Mouse (Mus musculus) erythroblast, adult 5-6 weeks (primary cell): ENCODE data around the gene Gm3238. TPM values are rescaled to one million over a fixed set of nuclear protein-coding genes. Genes with fewer than 3 reads are reported as not detected.
"Not testable (repeated sequence)": the region's sequence is repeated elsewhere in the genome, so short reads cannot be mapped to it uniquely, and the experiment has no call there.

Source experiments
- ATAC-seq: replicated peaks from 2 replicates; pipeline ENCODE4 v1.8.0; 2016; ENCODE audit warnings: moderate number of reproducible peaks, mild to moderate bottlenecking, moderate TSS enrichment, inconsistent platforms; ENCODE audit not compliant: poor library complexity, low FRiP score, severe bottlenecking
- total RNA-seq, 2 experiments: library from RNA; stranded (forward) in 1 of 2; stranded (reverse) in 1 of 2; fragments of 150-400 nt in 1 of 2; fragments of 200-764, 138-1000 nt in 1 of 2; gene quantifications; 2 replicates each; pipeline versions ENCODE4 v1.2.3 to v1.2.4; 2015 to 2017; ENCODE audit warnings: low replicate concordance in 2 of 2

Gene Gm3238
- total RNA-seq, 2 experiments from 2014 or later: not detected

GRCm38 (mm10) chr10:77752312-77752711 is 18.8 kb downstream of the Gm3238 start:
- ATAC-seq: not testable (repeated sequence)

- ATAC-seq: not testable (repeated sequence)
Measured at GRCm38 (mm10) chr10:77751254-77751653, 19.9 kb downstream of the Gm3238 start, which contains the start of gene Gm9736. Gm9736 (minus strand) TSS chr10:77751354.

DNA sequence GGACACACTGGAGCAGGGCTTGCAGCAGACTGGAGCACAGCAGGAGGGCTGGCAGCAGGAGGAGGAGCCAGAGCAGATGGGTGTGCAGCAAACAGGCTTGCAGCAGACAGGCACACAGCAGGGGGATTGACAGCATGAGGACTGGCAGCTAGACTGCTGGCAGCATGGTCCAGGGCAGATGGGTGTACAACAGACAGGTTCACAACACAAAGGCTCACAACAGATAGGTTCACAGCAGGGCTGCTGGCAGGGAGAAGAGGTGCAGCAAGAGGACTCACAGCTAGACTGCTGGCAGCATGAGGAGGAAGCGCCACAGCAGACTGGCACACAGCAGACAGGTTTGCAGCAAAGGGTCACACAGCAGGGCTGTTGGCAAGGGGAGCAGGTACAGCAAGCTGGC is 20.4 kb downstream of the Gm3238 start:
- ATAC-seq: not testable (repeated sequence)

DNA sequence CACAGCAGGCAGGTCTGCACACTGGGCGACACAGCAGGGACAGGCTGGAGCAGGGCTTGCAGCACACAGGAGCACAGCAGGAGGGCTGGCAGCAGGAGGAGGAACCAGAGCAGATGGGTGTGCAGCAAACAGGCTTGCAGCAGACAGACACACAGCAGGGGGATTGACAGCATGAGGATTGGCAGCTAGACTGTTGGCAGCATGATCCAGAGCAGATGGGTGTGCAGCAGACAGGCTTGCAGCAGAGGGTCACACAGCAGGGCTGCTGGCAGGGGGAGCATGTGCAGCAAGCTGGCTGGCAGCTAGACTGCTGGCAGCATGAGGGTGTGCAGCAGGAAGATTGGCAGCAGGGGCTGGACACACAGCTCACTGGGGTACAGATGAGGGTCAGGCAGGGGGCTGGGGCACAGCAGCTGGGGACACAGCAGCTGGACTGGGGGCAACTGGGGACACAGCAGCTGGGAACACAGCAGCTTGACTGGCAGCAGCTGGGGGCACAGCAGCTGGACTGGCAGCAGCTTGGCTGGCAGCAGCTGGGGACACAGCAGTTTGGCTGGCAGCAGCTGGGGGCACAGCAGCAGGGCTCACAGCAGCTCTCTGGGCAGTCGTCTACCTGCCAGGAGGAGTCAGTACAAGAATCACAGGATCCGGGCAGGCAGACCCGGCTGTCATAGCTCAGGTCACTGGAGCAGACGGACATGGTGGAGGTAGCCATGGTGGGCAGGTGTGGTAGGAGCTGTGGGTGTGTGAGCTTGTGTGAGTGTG is 29.0 kb downstream of the Gm3238 start, which contains the start of gene Gm18596:
TSS of gene Gm18596 (minus strand) at position 715 of the 765 bp plus-strand sequence.
- ATAC-seq: not testable (repeated sequence)

DNA sequence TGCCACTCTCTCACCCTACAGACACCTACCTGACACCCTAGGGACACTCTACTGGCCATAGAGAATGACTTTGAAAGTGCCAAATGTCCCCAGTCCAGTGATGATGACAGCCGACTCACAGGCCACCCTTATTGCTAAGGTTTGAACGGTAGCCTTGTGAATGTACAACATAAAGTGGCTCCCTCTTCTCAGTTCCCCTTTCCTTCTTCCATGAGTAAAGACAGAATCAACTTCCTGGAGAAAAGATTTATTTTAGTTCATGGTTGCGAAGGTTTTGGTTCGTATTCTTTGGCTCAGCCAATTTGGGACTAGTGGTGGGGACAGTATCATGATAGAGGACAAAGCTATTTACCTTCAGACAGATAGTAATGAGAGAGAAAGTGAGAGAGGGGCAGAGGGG is 32.2 kb downstream of the Gm3238 start:
- no peak for ATAC-seq

GRCm38 (mm10) chr10:77735928-77736327 is 35.2 kb downstream of the Gm3238 start:
- no peak for ATAC-seq

DNA sequence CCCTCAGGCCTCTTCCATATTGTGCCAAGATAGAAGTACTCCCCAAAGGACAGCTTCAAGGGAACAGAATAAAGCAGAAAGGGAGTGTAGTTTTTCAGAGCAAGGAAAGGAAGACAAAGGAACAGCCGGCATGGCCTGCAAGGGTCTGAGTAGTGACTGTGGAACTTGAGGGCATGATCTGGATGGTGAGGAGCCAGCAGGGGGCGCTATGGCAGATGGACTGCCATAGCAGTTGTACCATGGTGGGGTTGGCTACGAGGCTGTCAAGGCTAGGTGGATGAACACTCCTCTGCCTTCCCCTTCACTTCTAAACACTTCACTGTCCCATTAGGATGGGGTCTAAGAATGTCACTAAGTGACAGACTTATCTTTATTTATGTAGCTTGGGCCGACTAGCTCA is 41.9 kb downstream of the Gm3238 start:
- ATAC-seq: no peak

DNA sequence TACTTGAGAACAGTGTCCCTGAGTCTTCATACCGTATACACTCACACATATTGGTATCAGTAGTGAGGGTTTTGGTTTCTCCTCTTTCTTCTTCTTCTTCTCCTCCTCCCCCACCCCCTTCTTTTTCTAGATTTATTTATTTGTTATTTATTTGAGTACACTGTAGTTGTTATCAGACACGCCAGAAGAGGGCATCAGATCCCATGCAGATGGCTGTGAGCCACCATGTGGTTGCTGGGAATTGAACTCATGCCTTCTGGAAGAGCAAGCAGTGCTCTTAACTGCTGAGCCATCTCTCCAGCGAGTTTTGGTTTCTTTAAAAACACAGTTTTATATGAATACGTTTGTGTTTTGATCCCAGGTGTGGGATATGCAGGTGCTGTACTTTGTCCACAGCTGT is 42.8 kb downstream of the Gm3238 start:
- ATAC-seq: no peak

DNA sequence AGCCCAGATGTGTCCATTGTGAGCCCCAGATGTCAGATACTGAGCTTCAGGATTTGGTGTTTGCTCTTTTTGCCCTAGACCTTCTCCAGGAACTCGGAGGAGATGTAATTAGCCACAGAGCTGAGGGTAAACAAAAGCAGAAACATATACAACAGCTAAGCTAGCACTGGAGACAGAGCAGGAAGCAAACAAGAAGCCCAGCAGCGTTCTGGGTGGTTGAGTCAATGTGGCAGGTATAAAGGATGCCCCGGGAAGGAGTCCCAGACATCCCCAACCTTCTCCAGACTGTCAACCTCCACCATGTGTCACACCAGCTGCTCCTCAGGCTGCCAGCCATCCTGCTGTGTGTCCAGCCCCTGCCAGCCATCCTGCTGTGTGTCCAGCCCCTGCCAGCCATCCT is 44.9 kb downstream of the Gm3238 start, which contains the start of gene Gm10100:
TSS of gene Gm10100 (plus strand) at position 301 of the 400 bp plus-strand sequence.
- ATAC-seq: no peak

DNA sequence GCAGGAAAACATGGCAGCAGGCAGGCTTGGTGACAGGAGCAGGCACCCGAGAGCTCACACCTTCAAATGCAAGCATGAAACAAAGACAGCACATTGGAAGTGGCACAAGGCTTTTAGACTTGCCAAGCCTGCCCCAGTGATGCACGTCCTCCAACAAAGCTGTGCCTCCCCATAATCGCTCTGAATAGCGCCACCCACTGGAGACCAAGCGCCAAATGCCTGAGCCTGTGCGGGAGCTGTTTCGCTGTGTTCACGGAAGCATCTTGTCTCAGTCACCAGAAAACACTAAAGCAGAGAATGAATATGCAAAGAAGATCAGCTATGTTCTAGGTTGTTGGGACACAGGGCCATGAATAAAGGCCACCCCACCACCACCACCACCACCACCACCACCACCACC is 46.3 kb downstream of the Gm3238 start:
- ATAC-seq: no peak

Other genes with a start within 250 kb of the Gm3238 start
Only the 30 nearest of the 32 such genes appear.
- gene Pttg1ip, start 189.6 kb downstream of the Gm3238 start, total RNA-seq (2015; ENCODE audit: low replicate concordance): 58.8 and 73.6 TPM in 2 replicates
- 72.6 and 78.0 TPM in 2 replicates for gene Pttg1ip, start 189.6 kb downstream of the Gm3238 start, total RNA-seq (2017; ENCODE audit: low replicate concordance)
- gene Sumo3, start 165.2 kb downstream of the Gm3238 start, total RNA-seq (2015; ENCODE audit: low replicate concordance): 6.3 and 20.2 TPM in 2 replicates
- gene Sumo3, start 165.2 kb downstream of the Gm3238 start, total RNA-seq (2017; ENCODE audit: low replicate concordance): 30.7 and 32.1 TPM in 2 replicates
- gene Gm49325, start 165.1 kb downstream of the Gm3238 start, total RNA-seq (2015; ENCODE audit: low replicate concordance): not detected in 2 replicates
- not detected in 2 replicates for gene Gm49325, start 165.1 kb downstream of the Gm3238 start, total RNA-seq (2017; ENCODE audit: low replicate concordance)
- gene Ube2g2, start 149.1 kb downstream of the Gm3238 start, total RNA-seq (2015; ENCODE audit: low replicate concordance): 6.1 and 7.5 TPM in 2 replicates
- 10.5 and 14.4 TPM in 2 replicates for gene Ube2g2, start 149.1 kb downstream of the Gm3238 start, total RNA-seq (2017; ENCODE audit: low replicate concordance)
- not detected in 2 replicates for gene Tspear, start 84.8 kb downstream of the Gm3238 start, total RNA-seq (2015; ENCODE audit: low replicate concordance)
- not detected in 2 replicates for gene Tspear, start 84.8 kb downstream of the Gm3238 start, total RNA-seq (2017; ENCODE audit: low replicate concordance)
- gene Gm19402, start 80.6 kb downstream of the Gm3238 start, total RNA-seq (2015; ENCODE audit: low replicate concordance): not detected in 2 replicates
- gene Gm19402, start 80.6 kb downstream of the Gm3238 start, total RNA-seq (2017; ENCODE audit: low replicate concordance): not detected in 2 replicates
- gene Gm9508, start 74.1 kb downstream of the Gm3238 start, total RNA-seq (2015; ENCODE audit: low replicate concordance): not detected in 2 replicates
- gene Gm9508, start 74.1 kb downstream of the Gm3238 start, total RNA-seq (2017; ENCODE audit: low replicate concordance): not detected in 2 replicates
- not detected in 2 replicates for gene Gm10272, start 64.7 kb downstream of the Gm3238 start, total RNA-seq (2015; ENCODE audit: low replicate concordance)
- not detected in 2 replicates for gene Gm10272, start 64.7 kb downstream of the Gm3238 start, total RNA-seq (2017; ENCODE audit: low replicate concordance)
- not detected in 2 replicates for gene Gm10024, start 59.9 kb downstream of the Gm3238 start, total RNA-seq (2015; ENCODE audit: low replicate concordance)
- gene Gm10024, start 59.9 kb downstream of the Gm3238 start, total RNA-seq (2017; ENCODE audit: low replicate concordance): not detected in 2 replicates
- gene Gm10142, start 55.5 kb downstream of the Gm3238 start, total RNA-seq (2015; ENCODE audit: low replicate concordance): not detected in 2 replicates
- gene Gm10142, start 55.5 kb downstream of the Gm3238 start, total RNA-seq (2017; ENCODE audit: low replicate concordance): not detected in 2 replicates
- not detected in 2 replicates for gene Krtap12-1, start 50.7 kb downstream of the Gm3238 start, total RNA-seq (2015; ENCODE audit: low replicate concordance)
- not detected in 2 replicates for gene Krtap12-1, start 50.7 kb downstream of the Gm3238 start, total RNA-seq (2017; ENCODE audit: low replicate concordance)
- not detected in 2 replicates for gene Gm10100, start 44.8 kb downstream of the Gm3238 start, total RNA-seq (2015; ENCODE audit: low replicate concordance)
- not detected in 2 replicates for gene Gm10100, start 44.8 kb downstream of the Gm3238 start, total RNA-seq (2017; ENCODE audit: low replicate concordance)
- not detected in 2 replicates for gene Gm18596, start 28.7 kb downstream of the Gm3238 start, total RNA-seq (2015; ENCODE audit: low replicate concordance)
- gene Gm18596, start 28.7 kb downstream of the Gm3238 start, total RNA-seq (2017; ENCODE audit: low replicate concordance): not detected in 2 replicates
- gene Gm9736, start 20.0 kb downstream of the Gm3238 start, total RNA-seq (2015; ENCODE audit: low replicate concordance): not detected in 2 replicates
- not detected in 2 replicates for gene Gm9736, start 20.0 kb downstream of the Gm3238 start, total RNA-seq (2017; ENCODE audit: low replicate concordance)
- gene Gm3233, start 11.6 kb downstream of the Gm3238 start, total RNA-seq (2015; ENCODE audit: low replicate concordance): not detected in 2 replicates
- gene Gm3233, start 11.6 kb downstream of the Gm3238 start, total RNA-seq (2017; ENCODE audit: low replicate concordance): not detected in 2 replicates
- gene Gm7138, start 5.6 kb upstream of the Gm3238 start, total RNA-seq (2015; ENCODE audit: low replicate concordance): not detected in 2 replicates
- not detected in 2 replicates for gene Gm7138, start 5.6 kb upstream of the Gm3238 start, total RNA-seq (2017; ENCODE audit: low replicate concordance)
- gene Gm3250, start 11.2 kb upstream of the Gm3238 start, total RNA-seq (2015; ENCODE audit: low replicate concordance): not detected in 2 replicates
- not detected in 2 replicates for gene Gm3250, start 11.2 kb upstream of the Gm3238 start, total RNA-seq (2017; ENCODE audit: low replicate concordance)
- not detected in 2 replicates for gene Gm7137, start 16.9 kb upstream of the Gm3238 start, total RNA-seq (2015; ENCODE audit: low replicate concordance)
- not detected in 2 replicates for gene Gm7137, start 16.9 kb upstream of the Gm3238 start, total RNA-seq (2017; ENCODE audit: low replicate concordance)
- not detected in 2 replicates for gene Gm9639, start 23.8 kb upstream of the Gm3238 start, total RNA-seq (2015; ENCODE audit: low replicate concordance)
- not detected in 2 replicates for gene Gm9639, start 23.8 kb upstream of the Gm3238 start, total RNA-seq (2017; ENCODE audit: low replicate concordance)
- not detected in 2 replicates for gene Gm19668, start 27.8 kb upstream of the Gm3238 start, total RNA-seq (2015; ENCODE audit: low replicate concordance)
- gene Gm19668, start 27.8 kb upstream of the Gm3238 start, total RNA-seq (2017; ENCODE audit: low replicate concordance): not detected in 2 replicates
- gene Gm9507, start 40.5 kb upstream of the Gm3238 start, total RNA-seq (2015; ENCODE audit: low replicate concordance): not detected in 2 replicates
- not detected in 2 replicates for gene Gm9507, start 40.5 kb upstream of the Gm3238 start, total RNA-seq (2017; ENCODE audit: low replicate concordance)
- gene Gm2696, start 43.4 kb upstream of the Gm3238 start, total RNA-seq (2015; ENCODE audit: low replicate concordance): not detected in 2 replicates
- not detected in 2 replicates for gene Gm2696, start 43.4 kb upstream of the Gm3238 start, total RNA-seq (2017; ENCODE audit: low replicate concordance)
- not detected in 2 replicates for gene Krtap10-4, start 55.8 kb upstream of the Gm3238 start, total RNA-seq (2015; ENCODE audit: low replicate concordance)
- not detected in 2 replicates for gene Krtap10-4, start 55.8 kb upstream of the Gm3238 start, total RNA-seq (2017; ENCODE audit: low replicate concordance)
- not detected in 2 replicates for gene Krtap10-10, start 64.6 kb upstream of the Gm3238 start, total RNA-seq (2015; ENCODE audit: low replicate concordance)
- gene Krtap10-10, start 64.6 kb upstream of the Gm3238 start, total RNA-seq (2017; ENCODE audit: low replicate concordance): not detected in 2 replicates
- not detected in 2 replicates for gene Gm36176, start 75.5 kb upstream of the Gm3238 start, total RNA-seq (2015; ENCODE audit: low replicate concordance)
- not detected in 2 replicates for gene Gm36176, start 75.5 kb upstream of the Gm3238 start, total RNA-seq (2017; ENCODE audit: low replicate concordance)
- gene Gm10318, start 81.5 kb upstream of the Gm3238 start, total RNA-seq (2015; ENCODE audit: low replicate concordance): not detected in 2 replicates
- not detected in 2 replicates for gene Gm10318, start 81.5 kb upstream of the Gm3238 start, total RNA-seq (2017; ENCODE audit: low replicate concordance)
- not detected in 2 replicates for gene Gm3285, start 90.7 kb upstream of the Gm3238 start, total RNA-seq (2015; ENCODE audit: low replicate concordance)
- gene Gm3285, start 90.7 kb upstream of the Gm3238 start, total RNA-seq (2017; ENCODE audit: low replicate concordance): not detected in 2 replicates
- not detected in 2 replicates for gene Lrrc3, start 131.2 kb upstream of the Gm3238 start, total RNA-seq (2015; ENCODE audit: low replicate concordance)
- gene Lrrc3, start 131.2 kb upstream of the Gm3238 start, total RNA-seq (2017; ENCODE audit: low replicate concordance): not detected in 2 replicates
- gene Trpm2, start 199.2 kb upstream of the Gm3238 start, total RNA-seq (2015; ENCODE audit: low replicate concordance): 3.1 and 5.4 TPM in 2 replicates
- 3.4 and 9.8 TPM in 2 replicates for gene Trpm2, start 199.2 kb upstream of the Gm3238 start, total RNA-seq (2017; ENCODE audit: low replicate concordance)
- gene 1810043G02Rik, start 207.2 kb upstream of the Gm3238 start, total RNA-seq (2015; ENCODE audit: low replicate concordance): 0.77 and 3.1 TPM in 2 replicates
- 0.28 and 0.68 TPM in 2 replicates for gene 1810043G02Rik, start 207.2 kb upstream of the Gm3238 start, total RNA-seq (2017; ENCODE audit: low replicate concordance)